Mouse (Mus musculus) A20 (cell line): ENCODE results near the gene Tmem213.

ENCODE experiments used
- DNase-seq: peaks from one replicate; pipeline ENCODE4 v3.0.0-alpha.2; 2011; ENCODE audit warnings: low read depth, low spot score

The Tmem213 gene

DNA sequence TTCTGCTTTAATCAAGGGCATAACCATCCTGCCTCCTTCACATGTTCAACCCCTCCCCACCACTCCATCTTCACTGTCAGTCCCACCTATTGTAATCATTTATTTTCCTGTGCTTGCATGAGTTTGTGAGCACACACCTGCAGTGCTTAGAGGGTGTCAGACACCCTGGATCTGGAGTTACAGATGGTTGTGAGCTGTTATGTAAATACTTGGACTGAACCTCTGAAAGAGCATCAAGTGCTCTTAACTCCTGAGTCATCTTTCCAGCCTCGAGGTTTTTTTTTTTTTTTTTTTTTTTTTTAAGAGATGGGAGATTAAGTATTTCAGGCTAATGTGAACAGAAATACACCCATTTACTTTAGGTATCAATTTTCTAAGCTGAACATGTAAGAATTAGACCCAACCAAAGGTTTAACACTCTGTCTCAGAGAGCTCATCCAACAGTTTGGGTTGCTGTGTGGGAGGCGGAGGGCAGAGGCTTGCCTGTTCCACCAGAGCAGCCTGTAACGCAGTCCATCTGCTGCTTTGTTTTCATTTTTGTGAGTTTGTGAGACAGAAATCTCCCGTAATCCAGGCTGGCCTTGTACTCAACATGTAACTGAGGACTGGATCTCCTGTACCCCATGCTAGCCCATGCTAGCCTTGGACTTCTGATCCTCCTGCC, 7.2 kb downstream of the Tmem213 start:
- DNase-seq = no peak

GRCm38 (mm10) chr6:38118341-38118740, 9.3 kb downstream of the Tmem213 start:
- DNase-seq = no peak

DNA sequence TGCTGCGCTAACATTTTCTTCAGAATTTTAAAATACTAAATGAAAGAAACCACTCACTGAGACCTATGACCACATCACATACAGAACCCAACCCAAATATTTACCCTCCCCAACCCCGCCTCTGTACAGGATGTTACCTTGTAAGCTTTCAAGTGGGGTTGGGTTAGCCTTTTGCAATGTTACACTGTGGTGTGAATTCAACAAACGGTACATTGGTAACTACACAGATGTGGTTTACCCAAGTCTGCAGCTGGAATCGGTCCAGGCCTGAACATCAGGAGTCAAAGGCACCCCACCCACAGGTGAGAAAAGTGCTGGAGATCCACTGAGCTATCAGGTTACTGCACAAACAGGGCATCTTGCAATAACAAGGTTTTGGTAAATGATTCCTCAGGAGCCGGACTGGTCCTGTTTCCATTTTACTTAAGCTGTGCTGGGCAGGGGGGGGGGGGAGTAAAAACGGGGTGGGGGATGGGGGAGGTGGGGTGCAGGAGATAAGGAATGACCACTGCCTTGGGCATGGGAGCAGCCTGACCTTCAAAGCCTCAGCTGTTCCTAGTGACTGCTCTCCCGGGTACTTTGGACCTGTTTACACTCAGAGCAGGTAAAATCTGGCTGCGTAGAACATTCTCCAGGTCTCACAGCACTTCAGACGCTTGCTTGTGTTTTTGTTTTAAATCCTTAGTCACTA, 11.8 kb downstream of the Tmem213 start:
- DNase-seq = no peak

GRCm38 (mm10) chr6:38121843-38122242, 12.8 kb downstream of the Tmem213 start:
- DNase-seq = no peak

DNA sequence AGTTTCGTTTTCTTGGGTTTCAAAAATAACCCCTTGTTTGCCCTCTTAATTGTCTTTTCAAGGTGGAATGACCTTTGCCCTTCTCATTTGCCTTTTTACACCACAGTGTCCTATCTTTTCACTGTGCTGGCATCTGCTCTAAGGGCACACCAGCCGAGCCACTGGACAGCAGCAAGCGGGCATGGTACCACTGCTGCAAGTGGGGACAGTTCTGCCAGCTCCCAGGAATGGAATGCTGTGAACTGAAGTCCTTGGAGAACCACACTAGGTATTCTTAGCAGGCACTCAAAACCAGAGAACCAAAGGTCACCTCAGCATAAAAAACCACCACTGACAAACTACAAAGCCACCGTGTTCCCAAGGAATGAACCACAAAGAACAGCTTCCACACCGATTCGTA, 13.7 kb downstream of the Tmem213 start:
- DNase-seq = no peak

DNA sequence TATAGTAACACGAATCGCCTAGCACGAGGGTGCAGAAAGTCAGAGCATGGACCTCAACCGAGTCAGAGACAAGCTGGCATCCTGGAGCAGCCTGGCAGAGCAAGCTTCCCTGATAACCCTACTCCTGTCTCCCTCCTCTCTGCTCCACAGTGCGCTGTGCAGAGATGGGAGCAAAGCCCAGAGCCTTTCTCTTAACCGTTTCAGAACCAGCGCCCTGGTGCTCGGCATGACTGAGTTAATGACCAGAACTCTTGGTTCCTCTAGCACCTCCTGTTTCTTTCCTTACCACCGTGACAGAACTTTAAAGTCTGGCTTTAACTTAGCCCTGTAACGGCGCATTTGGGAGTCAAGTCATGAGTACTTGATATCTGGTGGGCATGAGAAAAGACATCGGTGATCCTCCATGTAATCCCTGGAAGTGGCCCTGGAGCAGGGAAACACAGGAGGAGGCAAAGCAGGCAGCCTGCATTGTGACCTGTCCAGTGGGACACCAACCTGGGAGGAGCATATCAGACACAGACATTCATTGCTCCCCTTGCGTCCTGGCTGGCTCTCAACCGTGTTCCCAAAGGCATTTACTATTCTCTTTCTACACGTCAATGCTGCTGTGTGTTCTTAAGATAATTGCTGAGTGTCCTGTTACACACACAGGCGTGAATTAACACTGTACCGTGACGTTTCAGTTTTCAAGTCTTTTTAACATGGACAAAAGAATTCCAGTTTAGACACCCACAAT, 14.6 kb downstream of the Tmem213 start:
- DNase-seq = no peak

GRCm38 (mm10) chr6:38124207-38124835, 15.3 kb downstream of the Tmem213 start, which contains the start of gene Atp6v0a4:
Atp6v0a4 (minus strand) TSS chr6:38124586.
- DNase-seq = no peak

GRCm38 (mm10) chr6:38124882-38125281, 15.8 kb downstream of the Tmem213 start:
- DNase-seq = no peak

- DNase-seq = no peak
Measured at GRCm38 (mm10) chr6:38125462-38125861, 16.4 kb downstream of the Tmem213 start.

- DNase-seq = no peak
Measured at GRCm38 (mm10) chr6:38128115-38128514, 19.1 kb downstream of the Tmem213 start.

DNA sequence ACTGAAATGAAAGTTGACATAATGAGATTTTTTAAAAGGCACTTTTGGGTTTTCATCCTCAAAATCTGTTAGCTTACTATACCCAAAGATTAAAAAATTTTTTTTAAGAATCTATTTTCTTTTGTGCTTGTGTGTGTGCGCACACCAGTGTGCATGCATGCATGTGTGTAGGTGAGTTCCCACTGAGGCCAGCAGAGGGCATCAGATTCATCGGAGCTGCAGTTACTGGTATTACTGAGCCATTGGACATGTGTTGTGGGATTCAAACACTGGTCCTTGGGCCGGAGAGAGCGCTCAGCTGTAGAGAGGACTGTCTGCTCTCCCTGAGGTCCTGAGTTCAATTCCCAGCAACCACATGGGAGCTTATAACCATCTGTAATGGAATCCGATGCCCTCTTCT, 20.8 kb downstream of the Tmem213 start:
- peak; percentile 7 for DNase-seq

DNA sequence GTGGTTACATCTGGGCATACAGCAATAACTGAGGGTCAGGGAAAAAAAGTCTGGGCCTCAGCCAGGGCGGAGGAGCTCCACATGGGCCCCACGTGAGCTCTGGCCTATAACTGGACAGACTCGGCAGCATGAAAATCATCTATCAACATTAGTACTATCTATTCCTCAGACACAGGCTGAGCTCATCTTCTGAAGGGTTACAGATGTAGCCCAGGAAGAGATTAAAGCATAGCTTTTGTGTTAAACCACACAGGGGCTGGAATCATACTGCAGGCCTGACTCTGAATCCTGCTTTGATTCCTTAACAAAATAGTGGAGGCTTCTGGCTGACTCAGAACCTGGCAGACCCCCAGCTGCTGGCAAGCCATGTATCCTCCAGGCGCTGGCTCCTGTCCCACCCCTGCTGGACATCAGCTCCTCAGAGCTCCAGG, 22.8 kb downstream of the Tmem213 start:
- no peak for DNase-seq

DNA sequence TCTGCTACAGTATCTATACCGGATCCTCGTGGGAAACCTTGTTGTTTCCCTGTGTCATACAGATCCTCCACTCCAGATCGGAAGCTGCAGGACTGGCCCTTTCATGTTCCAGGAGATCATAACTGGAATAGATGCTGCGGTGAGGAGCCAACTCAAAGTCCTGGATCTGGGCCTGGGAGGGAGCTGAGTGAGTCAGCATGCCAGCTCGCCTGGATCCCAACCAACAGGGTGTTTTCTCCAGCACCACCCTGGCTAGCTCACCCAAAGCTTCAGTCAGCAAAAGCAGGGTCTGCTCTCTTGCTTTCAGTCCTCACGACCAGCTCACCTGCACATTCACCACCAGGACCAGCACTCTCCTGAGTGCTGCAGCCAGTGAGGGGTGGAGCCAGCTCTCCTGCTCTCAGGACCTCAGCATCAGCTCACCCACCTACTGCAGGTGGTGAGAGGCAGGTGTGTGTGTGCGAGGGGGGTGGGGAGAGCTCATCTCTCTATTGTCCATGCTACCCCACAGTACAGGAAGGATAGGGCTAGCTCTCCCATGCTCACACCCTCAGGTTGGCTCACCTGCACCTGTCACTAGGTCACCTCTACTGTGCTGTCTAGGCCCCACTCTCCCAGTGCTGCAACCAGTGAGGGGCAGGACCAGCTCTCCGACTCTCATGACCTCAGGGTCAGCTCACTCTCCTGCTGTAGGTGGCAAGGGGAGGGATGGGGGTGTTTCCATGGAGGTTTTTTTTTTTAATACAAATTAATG, 25.9 kb downstream of the Tmem213 start:
- no peak for DNase-seq

DNA sequence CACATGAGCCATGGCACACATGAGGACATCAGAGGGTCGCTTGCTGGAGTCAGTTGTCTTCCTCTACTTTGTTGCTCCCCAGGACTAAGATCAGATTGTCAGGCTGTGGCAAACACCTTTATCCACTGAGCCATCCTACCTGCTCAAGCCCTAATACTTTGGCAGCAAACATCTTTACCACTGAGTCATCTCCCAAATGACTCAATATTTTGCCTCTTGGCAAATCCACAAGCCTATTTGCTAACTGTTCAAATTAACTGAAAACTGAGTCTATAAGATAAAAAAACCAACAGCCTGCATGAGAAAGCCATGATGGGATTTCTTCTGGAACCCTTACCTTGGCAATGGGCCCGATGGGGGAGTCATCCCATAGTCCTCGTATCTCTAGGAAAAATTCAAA, 30.0 kb downstream of the Tmem213 start:
- DNase-seq = no peak

GRCm38 (mm10) chr6:38140402-38140801, 31.3 kb downstream of the Tmem213 start:
- no peak for DNase-seq

GRCm38 (mm10) chr6:38144161-38144998, 35.3 kb downstream of the Tmem213 start:
- no peak for DNase-seq

- peak; percentile 22 for DNase-seq
Measured at GRCm38 (mm10) chr6:38145463-38146065, 36.5 kb downstream of the Tmem213 start.

DNA sequence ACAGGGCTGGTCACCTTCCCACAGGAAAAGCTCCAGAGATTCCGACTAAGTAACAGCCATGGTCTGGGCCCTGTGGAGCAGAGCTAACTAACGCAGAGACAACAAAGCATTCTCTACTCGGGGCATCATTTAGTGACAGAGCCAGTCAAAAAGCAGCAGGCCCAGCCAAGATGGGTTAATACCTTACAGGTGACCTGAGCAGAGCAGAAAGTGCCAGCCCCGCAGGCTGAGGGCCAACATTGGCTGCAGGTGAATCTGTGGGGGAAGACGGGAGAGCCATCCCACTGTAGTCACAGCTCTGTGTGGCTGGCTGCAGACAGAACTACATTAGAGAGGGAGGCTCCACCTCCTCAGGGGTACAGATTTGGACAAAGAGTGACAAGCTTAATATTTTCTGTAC, 38.2 kb downstream of the Tmem213 start:
- no peak for DNase-seq

DNA sequence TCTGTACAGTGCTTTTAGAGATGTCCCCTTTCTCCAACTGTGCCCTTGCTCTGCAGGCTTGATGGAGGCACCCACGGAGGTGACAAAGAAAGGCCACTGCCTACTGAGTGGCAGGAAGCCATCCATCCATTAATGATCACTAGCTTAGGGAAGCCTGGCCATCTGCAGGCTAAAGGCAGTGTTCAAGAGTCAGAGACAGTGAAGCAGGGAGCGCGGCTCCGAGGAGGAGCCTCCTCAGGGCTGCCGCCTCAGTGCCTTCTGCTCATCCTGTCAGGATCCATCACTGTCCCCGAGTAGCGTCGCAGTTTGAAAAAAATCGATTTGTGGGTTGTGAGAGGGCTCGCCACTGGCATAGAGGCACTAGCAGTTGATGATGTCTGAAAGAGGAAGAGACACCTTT, 39.6 kb downstream of the Tmem213 start:
- no peak for DNase-seq

GRCm38 (mm10) chr6:38149483-38149882, 40.4 kb downstream of the Tmem213 start:
- no peak for DNase-seq
